Mouse (Mus musculus): ENCODE results near the gene Cd248. TPM values are rescaled to one million over a fixed set of nuclear protein-coding genes. Genes with fewer than 3 reads are reported as not detected.

Cd248 gene
- polyA plus RNA-seq, 1 experiment from 2014 or later = 3.7 TPM

Other genes starting within 250 kb of the Cd248 start
- gene Ccs, start 228.7 kb upstream of the Cd248 start, polyA plus RNA-seq (2015; fragmentation: Nextera tagmentation; extraction: Ambion mirVana) = 55.2 and 57.1 TPM in 2 replicates
- gene Ccdc87, start 228.7 kb upstream of the Cd248 start, polyA plus RNA-seq (2015; fragmentation: Nextera tagmentation; extraction: Ambion mirVana) = not detected in 2 replicates
- 27.3 and 30.5 TPM in 2 replicates for gene Ctsf, start 212.9 kb upstream of the Cd248 start, polyA plus RNA-seq (2015; fragmentation: Nextera tagmentation; extraction: Ambion mirVana)
- 0.65 and 1.3 TPM in 2 replicates for gene Actn3, start 190.2 kb upstream of the Cd248 start, polyA plus RNA-seq (2015; fragmentation: Nextera tagmentation; extraction: Ambion mirVana)
- gene Zdhhc24, start 189.4 kb upstream of the Cd248 start, polyA plus RNA-seq (2015; fragmentation: Nextera tagmentation; extraction: Ambion mirVana) = 10.5 and 10.6 TPM in 2 replicates
- 0.95 and 1.2 TPM in 2 replicates for gene Bbs1, start 161.4 kb upstream of the Cd248 start, polyA plus RNA-seq (2015; fragmentation: Nextera tagmentation; extraction: Ambion mirVana)
- 44.1 and 44.2 TPM in 2 replicates for gene Dpp3, start 139.8 kb upstream of the Cd248 start, polyA plus RNA-seq (2015; fragmentation: Nextera tagmentation; extraction: Ambion mirVana)
- gene Peli3, start 125.0 kb upstream of the Cd248 start, polyA plus RNA-seq (2015; fragmentation: Nextera tagmentation; extraction: Ambion mirVana) = 0.29 and 0.31 TPM in 2 replicates
- gene Mrpl11, start 105.9 kb upstream of the Cd248 start, polyA plus RNA-seq (2015; fragmentation: Nextera tagmentation; extraction: Ambion mirVana) = 36.8 and 38.0 TPM in 2 replicates
- not detected in 2 replicates for gene Npas4, start 77.8 kb upstream of the Cd248 start, polyA plus RNA-seq (2015; fragmentation: Nextera tagmentation; extraction: Ambion mirVana)
- 0.82 and 1.6 TPM in 2 replicates for gene Slc29a2, start 44.2 kb upstream of the Cd248 start, polyA plus RNA-seq (2015; fragmentation: Nextera tagmentation; extraction: Ambion mirVana)
- 8.6 and 9.1 TPM in 2 replicates for gene B4gat1, start 29.3 kb upstream of the Cd248 start, polyA plus RNA-seq (2015; fragmentation: Nextera tagmentation; extraction: Ambion mirVana)
- gene AC124502.3, start 29.2 kb upstream of the Cd248 start, polyA plus RNA-seq (2015; fragmentation: Nextera tagmentation; extraction: Ambion mirVana) = 0.58 TPM in 1 of 2 replicates, not detected in the other
- 21.0 and 22.2 TPM in 2 replicates for gene Brms1, start 26.7 kb upstream of the Cd248 start, polyA plus RNA-seq (2015; fragmentation: Nextera tagmentation; extraction: Ambion mirVana)
- gene Rin1, start 17.6 kb upstream of the Cd248 start, polyA plus RNA-seq (2015; fragmentation: Nextera tagmentation; extraction: Ambion mirVana) = 0.13 and 0.35 TPM in 2 replicates
- 0.33 and 0.52 TPM in 2 replicates for gene Tmem151a, start 17.5 kb downstream of the Cd248 start, polyA plus RNA-seq (2015; fragmentation: Nextera tagmentation; extraction: Ambion mirVana)
- 51.2 and 53.1 TPM in 2 replicates for gene Yif1a, start 20.5 kb downstream of the Cd248 start, polyA plus RNA-seq (2015; fragmentation: Nextera tagmentation; extraction: Ambion mirVana)
- gene Cnih2, start 30.4 kb downstream of the Cd248 start, polyA plus RNA-seq (2015; fragmentation: Nextera tagmentation; extraction: Ambion mirVana) = 0.40 and 0.46 TPM in 2 replicates
- gene Rab1b, start 39.0 kb downstream of the Cd248 start, polyA plus RNA-seq (2015; fragmentation: Nextera tagmentation; extraction: Ambion mirVana) = 79.2 and 88.7 TPM in 2 replicates
- 1.5 and 1.9 TPM in 2 replicates for gene Klc2, start 50.5 kb downstream of the Cd248 start, polyA plus RNA-seq (2015; fragmentation: Nextera tagmentation; extraction: Ambion mirVana)
- gene Pacs1, start 205.0 kb downstream of the Cd248 start, polyA plus RNA-seq (2015; fragmentation: Nextera tagmentation; extraction: Ambion mirVana) = 6.8 and 8.1 TPM in 2 replicates
- gene Sf3b2, start 227.4 kb downstream of the Cd248 start, polyA plus RNA-seq (2015; fragmentation: Nextera tagmentation; extraction: Ambion mirVana) = 103 TPM in 2 replicates
- gene Gal3st3, start 230.3 kb downstream of the Cd248 start, polyA plus RNA-seq (2015; fragmentation: Nextera tagmentation; extraction: Ambion mirVana) = 0.08 TPM in 1 of 2 replicates, not detected in the other

Data from liver, embryonic 16.5 days (tissue).